Mouse (Mus musculus) hindbrain, embryonic 12.5 days (tissue): ENCODE results near the gene Kantr. TPM values are rescaled to one million over a fixed set of nuclear protein-coding genes. Genes with fewer than 3 reads are reported as not detected.

Experiments used
- polyA plus RNA-seq: library from polyadenylated mRNA; unstranded; fragments of >200 nt; fragmentation: Nextera tagmentation; extraction: Ambion mirVana; gene quantifications from 2 replicates; pipeline ENCODE4 v1.2.1, GENCODE M21; 2016

The Kantr gene
- polyA plus RNA-seq, 1 experiment from 2014 or later: 22.2 TPM

Other genes starting within 250 kb of the Kantr start
- gene Iqsec2, start 183.2 kb downstream of the Kantr start, polyA plus RNA-seq: 2.4 and 3.1 TPM in 2 replicates
- gene Kdm5c, start 94.5 kb downstream of the Kantr start, polyA plus RNA-seq: 58.3 and 62.0 TPM in 2 replicates
- gene Tspyl2, start 14.9 kb upstream of the Kantr start, polyA plus RNA-seq: 46.4 and 47.5 TPM in 2 replicates
- gene Gpr173, start 41.2 kb upstream of the Kantr start, polyA plus RNA-seq: 7.7 and 8.2 TPM in 2 replicates
- gene Cldn34a, start 235.8 kb upstream of the Kantr start, polyA plus RNA-seq: not detected in 2 replicates